Mouse (Mus musculus) heart, postnatal 14 days (tissue): ENCODE results near the gene 3110082I17Rik. TPM values are rescaled to one million over a fixed set of nuclear protein-coding genes. Genes with fewer than 3 reads are reported as not detected.

Source experiments
- DNase-seq, 2 experiments: peaks; one replicate each; pipeline ENCODE4 v3.0.0; 2021 to 2022
- intact Hi-C: fragments of 180-260 bp; cut with DNase I; formaldehyde crosslinking; loops from one replicate; pipeline ENCODE4 v1.15.1; 2025
- microRNA-seq, 2 experiments: library from miRNA; unstranded; fragments of <30 nt; microRNA quantifications; one replicate each; pipeline ENCODE4 v1.2.0; 2021 to 2022
- total RNA-seq, 2 experiments: library from RNA; stranded (reverse); gene quantifications; 2 replicates each; pipeline ENCODE4 v1.2.3; 2021

Gene 3110082I17Rik
- total RNA-seq, 2 experiments from 2014 or later: 4.7 to 5.3 TPM

- no peak for DNase-seq
- intact Hi-C loops: no loop called here
Measured at GRCm38 (mm10) chr5:139314941-139315642, 145.2 kb downstream of the 3110082I17Rik start.

DNA sequence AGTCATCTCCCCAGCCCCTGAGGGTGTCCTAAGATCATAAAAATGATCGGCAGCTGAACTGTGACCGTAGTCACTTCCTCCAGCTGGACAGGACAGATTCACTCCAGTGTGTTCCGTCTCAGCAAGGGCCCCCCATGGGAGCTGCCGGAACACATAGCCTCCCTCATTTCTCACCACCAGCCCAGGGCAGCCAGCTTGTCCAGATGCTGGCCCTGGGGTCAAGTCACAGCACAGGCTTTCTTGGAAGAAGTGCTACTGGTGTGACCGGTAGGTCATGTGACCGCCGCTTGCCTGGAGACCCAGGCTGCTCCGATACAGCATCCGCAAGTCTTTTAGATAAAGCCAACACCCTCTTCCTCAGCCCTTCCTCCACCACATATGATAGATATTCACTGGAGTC lies 146.8 kb downstream of the 3110082I17Rik start:
- DNase-seq: no peak
- intact Hi-C loops: no loop called here

GRCm38 (mm10) chr5:139311822-139312221 lies 148.5 kb downstream of the 3110082I17Rik start:
- DNase-seq: no peak
- intact Hi-C loops: no loop called here

DNA sequence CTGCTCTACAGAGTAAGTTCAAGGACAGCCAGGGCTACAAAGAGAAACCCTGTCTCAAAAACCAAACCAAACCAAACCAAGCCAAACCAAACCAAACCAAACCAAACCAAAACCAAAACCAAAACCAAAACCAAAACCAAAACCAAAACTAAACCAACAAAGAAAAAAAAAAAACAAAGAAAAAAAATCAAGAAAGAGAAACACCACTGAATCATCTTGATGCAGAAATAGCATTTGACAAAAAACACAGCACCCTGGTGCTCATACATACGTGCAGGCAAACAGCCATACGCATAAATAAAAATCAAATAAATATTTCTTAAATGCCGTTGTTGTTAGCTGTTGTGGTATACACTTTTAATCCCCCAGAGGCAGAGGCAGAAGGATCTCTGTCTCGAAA lies 149.8 kb downstream of the 3110082I17Rik start:
- intact Hi-C loops: no loop called here
- no peak for DNase-seq

GRCm38 (mm10) chr5:139309946-139310345 lies 150.4 kb downstream of the 3110082I17Rik start:
- intact Hi-C loops: no loop called here
- no peak for DNase-seq

Small RNAs within 50 kb of the gene (microRNA-seq; reads per million reads assigned to microRNA genes)
- gene Mir339: 492 to 500 reads per million in 2 experiments

Other genes with a start within 250 kb of the 3110082I17Rik start
- gene Get4, start 208.2 kb downstream of the 3110082I17Rik start, total RNA-seq: 10 to 100 TPM; 42.6 to 48.1 TPM
- 1 to 10 TPM; 1.5 to 1.6 TPM for gene Adap1, start 134.9 kb downstream of the 3110082I17Rik start, total RNA-seq
- 10 to 100 TPM; 78.6 to 85.9 TPM for gene Cox19, start 109.1 kb downstream of the 3110082I17Rik start, total RNA-seq
- gene Cyp2w1, start 107.9 kb downstream of the 3110082I17Rik start, total RNA-seq: not detected
- gene Gpr146, start 82.8 kb downstream of the 3110082I17Rik start, total RNA-seq: 10 to 100 TPM; 41.8 to 46.5 TPM
- under 1 TPM; 0.74 to 0.80 TPM for gene C130050O18Rik, start 55.2 kb downstream of the 3110082I17Rik start, total RNA-seq
- gene Gper1, start 37.4 kb downstream of the 3110082I17Rik start, total RNA-seq: 1 to 10 TPM; 2.7 TPM
- 10 to 100 TPM; 16.4 to 16.5 TPM for gene Zfand2a, start 24.0 kb upstream of the 3110082I17Rik start, total RNA-seq
- gene Uncx, start 83.0 kb upstream of the 3110082I17Rik start, total RNA-seq: not detected